Mouse (Mus musculus) splenic B cell, adult 2 months (primary cell): ENCODE results near the gene Nbeal2.

Experiments
- DNase-seq: peaks from one replicate; pipeline ENCODE4 v3.0.0-alpha.2; 2011; ENCODE audit warnings: low read depth, low spot score
- H3K27me3 ChIP-seq: 2 replicates; pipeline ENCODE4 v1.6.1; 2012; ENCODE audit warnings: mild to moderate bottlenecking, low read length, moderate library complexity, mixed read lengths; ENCODE audit not compliant: control insufficient read depth, poor library complexity, insufficient read depth, severe bottlenecking
- H3K36me3 ChIP-seq: 2 replicates; pipeline ENCODE4 v1.6.1; 2012; ENCODE audit warnings: mild to moderate bottlenecking, low read length, moderate library complexity, mixed read lengths; ENCODE audit not compliant: control insufficient read depth, poor library complexity, insufficient read depth, severe bottlenecking

Nbeal2 gene

DNA sequence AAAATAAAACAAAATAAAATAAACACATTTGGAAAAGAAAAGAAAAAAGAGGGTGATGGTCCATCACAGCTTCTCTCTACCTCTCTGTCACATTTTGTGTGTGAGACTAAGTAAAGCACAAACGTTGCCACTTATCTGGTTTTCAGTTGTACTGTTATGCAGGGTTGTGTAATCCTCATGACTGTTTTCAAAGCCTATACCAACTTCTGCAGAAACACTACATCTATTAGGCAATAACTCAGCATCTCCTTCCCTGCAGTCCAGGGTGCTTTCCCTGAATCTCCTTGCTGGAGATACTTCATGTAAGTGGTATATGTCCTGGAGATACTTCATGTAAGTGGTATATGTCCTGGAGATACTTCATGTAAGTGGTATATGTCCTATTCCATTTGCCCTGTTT is 8.9 kb upstream of the Nbeal2 start:
- H3K27me3 ChIP-seq, result no peaks in the 10 kb centered on the region
- H3K36me3 ChIP-seq, result no peaks in the 10 kb centered on the region; the same call in 1 of the 2 replicates

GRCm38 (mm10) chr9:110660856-110661612 is 7.1 kb upstream of the Nbeal2 start:
- DNase-seq, result no peak

More for the DNA sequence above, 8.9 kb upstream of the Nbeal2 start:
- DNase-seq, result no peak

GRCm38 (mm10) chr9:110660208-110660607 is 6.2 kb upstream of the Nbeal2 start:
- DNase-seq, result no peak
- Histone ChIP-seq H3K27me3 (no peaks in the 10 kb centered on the region), H3K36me3 (no peaks in the 10 kb centered on the region; the same call in 1 of the 2 replicates)

More at GRCm38 (mm10) chr9:110660856-110661612, 7.1 kb upstream of the Nbeal2 start:
- Histone ChIP-seq H3K27me3 (no peaks in the 10 kb centered on the region), H3K36me3 (no peaks in the 10 kb centered on the region; the same call in 1 of the 2 replicates)

DNA sequence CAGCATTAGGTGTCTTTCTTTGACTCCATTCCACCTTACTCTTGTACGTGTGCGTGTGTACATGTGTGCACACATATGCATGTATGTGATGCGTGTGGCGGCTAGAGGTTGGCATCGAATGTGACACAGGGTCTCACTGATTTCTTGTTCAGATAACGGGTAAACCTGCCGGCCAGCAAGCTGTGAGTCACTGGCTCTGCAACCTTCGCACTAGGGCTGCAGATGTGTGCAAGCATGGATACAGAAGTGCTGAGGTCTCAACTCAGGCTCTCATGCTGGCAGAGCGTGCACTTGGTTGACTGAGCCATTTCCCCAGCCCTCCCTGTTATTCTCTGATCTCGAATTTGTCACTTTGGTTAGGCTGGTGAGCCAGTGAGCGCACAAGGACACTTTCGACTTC is 5.6 kb upstream of the Nbeal2 start:
- H3K27me3 ChIP-seq, result no peaks in the 10 kb centered on the region
- H3K36me3 ChIP-seq, result no peaks in the 10 kb centered on the region; the same call in 1 of the 2 replicates
- DNase-seq, result no peak

- Histone ChIP-seq H3K36me3 (no peaks in the 10 kb centered on the region; the same call in 1 of the 2 replicates), H3K27me3 (no peaks in the 10 kb centered on the region)
- peak; percentile 74 for DNase-seq
Observed at GRCm38 (mm10) chr9:110657474-110658078, 3.6 kb upstream of the Nbeal2 start.

DNA sequence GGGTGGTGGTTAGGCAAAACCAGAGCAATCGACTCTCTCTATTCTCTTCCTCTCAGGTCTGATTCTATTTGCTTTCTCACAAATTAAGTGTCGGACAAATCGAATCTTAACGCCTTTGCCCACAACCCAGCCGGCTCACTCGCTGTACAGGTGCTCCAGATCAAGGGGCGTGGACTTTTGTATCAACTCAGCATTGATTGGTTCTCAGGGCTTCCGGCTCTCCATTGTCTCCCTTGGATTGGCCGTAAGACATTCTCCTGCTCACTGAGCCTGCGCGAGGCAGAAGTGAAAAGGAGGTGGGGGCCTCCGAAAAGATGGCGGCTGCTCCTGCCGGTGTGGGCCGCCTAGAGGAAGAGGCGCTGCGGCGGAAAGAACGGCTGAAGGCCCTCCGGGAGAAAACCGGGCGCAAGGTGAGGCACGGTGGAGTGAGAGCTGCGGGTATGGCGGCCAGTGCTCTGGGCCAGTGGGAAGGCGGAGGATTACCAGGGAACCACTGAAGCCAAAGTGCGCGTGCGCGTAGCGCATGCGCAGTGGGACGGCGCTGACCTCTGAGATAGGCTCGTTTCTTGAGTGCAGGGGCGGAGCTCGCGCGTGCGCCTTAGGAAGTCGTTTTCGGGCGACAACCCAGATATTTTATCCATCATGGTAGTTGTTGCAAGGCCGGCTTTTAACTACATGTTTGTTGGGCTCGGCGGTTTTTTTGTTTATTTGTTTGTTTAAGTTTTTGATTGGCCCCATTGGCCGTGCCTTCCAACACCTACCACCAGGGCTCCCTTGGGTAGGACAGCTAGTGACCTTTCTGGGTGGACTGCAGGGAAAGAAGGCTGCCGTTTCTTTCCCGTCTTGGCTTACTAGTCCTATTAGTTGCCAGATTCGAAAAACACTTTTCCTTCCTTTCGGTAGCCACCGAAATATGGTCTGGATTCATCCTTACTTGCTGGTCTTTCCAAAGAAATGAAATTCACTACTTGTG is 2.6 kb upstream of the Nbeal2 start, which contains the start of gene Ccdc12:
TSS of gene Ccdc12 (plus strand) at position 255 of the 973 bp plus-strand sequence.
- no peaks in the 10 kb centered on the region for H3K27me3 ChIP-seq
- no peaks in the 10 kb centered on the region for H3K36me3 ChIP-seq
- DNase-seq, result peak; percentile 98

DNA sequence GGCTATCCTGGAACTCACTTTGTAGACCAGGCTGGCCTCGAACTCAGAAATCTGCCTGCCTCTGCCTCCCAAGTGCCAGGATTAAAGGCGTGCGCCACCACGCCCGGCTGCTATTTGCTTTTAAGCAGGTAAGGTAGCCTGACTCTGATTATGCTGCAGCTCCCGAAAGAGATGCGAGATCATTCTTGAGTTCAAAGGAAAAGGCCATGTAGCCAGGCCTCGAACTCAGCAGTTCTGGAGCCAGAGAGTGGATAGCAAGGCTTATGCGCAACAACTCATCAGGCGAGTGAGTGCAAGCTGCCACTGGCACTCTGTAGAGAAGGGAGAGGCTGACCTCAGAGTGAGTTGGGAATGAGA is 1.7 kb upstream of the Nbeal2 start:
- H3K36me3 ChIP-seq, result no peaks in the 10 kb centered on the region
- no peak for DNase-seq

GRCm38 (mm10) chr9:110654726-110655650 is 1.0 kb upstream of the Nbeal2 start:
- no peaks in the 10 kb centered on the region for H3K36me3 ChIP-seq
- no peak for DNase-seq
- no peaks in the 10 kb centered on the region for H3K27me3 ChIP-seq

More for the DNA sequence above, 1.7 kb upstream of the Nbeal2 start:
- H3K27me3 ChIP-seq, result no peaks in the 10 kb centered on the region

DNA sequence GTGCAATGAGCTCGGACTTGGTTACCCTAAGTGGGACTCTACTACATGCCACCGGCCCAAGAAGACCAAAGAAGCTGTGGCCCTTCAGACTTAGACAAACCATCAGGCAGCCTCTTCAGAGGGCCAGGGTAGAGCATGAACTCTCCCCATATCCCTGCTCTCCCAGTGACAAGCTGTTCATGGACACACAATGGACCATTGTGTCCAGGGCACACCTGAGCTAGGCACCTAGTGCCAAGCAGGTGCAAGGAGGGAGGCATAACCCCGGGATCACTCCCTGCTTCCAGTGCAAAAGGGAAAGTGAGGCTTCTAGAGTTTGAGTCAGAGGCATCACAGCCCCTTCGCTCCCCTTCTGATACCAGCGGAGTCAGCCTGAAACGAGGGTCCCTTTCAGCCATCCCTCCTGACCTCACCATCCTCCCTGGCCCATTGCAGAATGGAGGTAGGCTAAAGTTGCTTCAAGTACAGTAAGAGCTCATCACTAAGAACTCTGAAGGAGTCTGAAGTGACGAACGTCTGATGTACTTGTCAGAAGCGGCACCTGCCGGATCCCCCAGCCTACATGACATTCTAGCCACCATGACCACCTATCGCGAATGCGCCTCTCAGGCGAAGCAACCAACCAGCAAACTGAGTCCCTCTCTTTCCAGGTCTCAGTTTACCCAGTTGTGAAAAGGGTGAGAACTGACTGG is 852 bp downstream of the Nbeal2 start:
- peak; percentile 10 for DNase-seq
- Histone ChIP-seq H3K27me3 (no peaks in the 10 kb centered on the region), H3K36me3 (no peaks in the 10 kb centered on the region)

DNA sequence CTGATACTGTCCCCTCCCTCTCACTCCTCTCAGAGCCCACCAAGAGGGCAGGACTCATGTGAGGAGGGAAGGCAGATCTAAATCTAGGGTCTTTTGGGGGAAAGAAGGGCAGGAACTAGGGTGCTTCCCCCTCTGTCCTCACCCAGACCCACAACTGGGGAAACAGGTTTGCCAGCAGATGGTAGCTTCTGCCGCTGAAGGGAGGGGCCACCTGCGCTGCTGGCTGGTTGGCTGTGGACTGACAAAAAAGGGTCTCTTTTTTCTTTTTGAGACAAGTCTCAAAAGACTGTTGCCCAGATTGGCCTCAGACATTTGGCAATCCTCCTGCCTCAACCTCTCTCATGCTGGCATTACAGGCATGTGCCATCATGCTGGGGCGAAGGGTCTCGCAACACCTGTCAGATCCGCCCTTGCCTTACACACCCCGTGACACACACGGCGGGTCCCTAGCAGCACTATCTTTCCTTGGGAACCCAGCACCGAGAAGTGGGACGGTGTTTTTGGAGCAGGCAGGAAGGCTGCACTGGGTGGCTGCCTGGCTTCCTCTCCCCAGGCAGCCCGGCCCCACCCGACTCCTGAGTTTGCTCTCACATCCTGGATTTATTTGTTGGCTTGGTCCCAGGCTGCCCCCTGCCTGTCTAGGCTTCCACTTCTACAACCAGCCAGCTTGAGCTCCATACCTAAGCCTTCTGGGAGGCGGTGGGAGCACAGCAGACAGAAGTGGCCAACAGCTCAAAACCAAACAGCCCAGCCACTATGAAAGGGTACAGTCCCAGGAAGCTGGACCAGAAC is 1.8 kb downstream of the Nbeal2 start:
- no peaks in the 10 kb centered on the region for H3K27me3 ChIP-seq
- DNase-seq, result peak; percentile 35
- no peaks in the 10 kb centered on the region for H3K36me3 ChIP-seq

DNA sequence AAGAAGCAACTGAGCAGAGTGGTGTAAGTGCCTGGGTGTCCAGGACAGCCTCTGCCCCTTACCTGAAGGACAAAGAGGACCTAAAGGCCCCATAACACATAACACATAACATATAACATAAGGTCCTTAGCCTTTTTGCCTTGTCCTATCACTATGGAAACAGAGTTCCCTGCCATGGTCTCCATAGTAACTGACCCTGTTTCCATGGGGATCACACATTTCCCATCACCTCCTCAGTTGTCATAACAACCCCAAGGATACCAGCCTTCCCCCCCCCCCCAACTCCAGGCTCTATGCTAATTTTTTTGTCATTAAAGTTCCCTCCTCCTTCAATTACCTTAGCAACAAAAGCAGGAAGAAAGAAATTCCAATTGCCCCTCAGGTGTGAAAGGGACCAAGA is 4.2 kb downstream of the Nbeal2 start:
- DNase-seq, result no peak
- Histone ChIP-seq H3K36me3 (no peaks in the 10 kb centered on the region), H3K27me3 (no peaks in the 10 kb centered on the region)

DNA sequence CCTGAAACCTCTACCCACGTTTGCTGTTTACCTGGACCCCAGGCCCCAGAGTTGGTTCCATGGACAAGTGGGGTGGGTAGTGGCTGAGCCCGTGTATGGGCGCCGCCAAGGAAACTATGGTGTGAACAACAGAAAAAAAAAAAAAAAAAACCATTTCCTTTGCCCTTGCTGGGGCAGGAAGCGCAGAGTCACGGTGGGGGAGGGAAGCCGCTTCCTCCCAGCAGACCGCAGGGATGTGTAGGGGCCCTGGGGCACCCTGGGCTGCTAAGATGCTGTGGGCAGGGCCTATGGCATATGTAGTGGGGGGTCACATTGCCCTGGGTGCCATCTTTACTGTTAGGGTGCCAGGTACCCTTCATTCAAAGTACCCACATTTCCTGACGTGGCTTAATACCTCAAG is 8.7 kb downstream of the Nbeal2 start:
- H3K36me3 ChIP-seq, result no peaks in the 10 kb centered on the region; the same call in 1 of the 2 replicates
- DNase-seq, result peak; percentile 66
- H3K27me3 ChIP-seq, result no peaks in the 10 kb centered on the region

GRCm38 (mm10) chr9:110644295-110644694 is 9.7 kb downstream of the Nbeal2 start:
- no peak for DNase-seq
- Histone ChIP-seq H3K36me3 (no peaks in the 10 kb centered on the region; the same call in 1 of the 2 replicates), H3K27me3 (no peaks in the 10 kb centered on the region)
